Mouse (Mus musculus): ENCODE data around the gene Hrasls5. TPM values are rescaled to one million over a fixed set of nuclear protein-coding genes. Genes with fewer than 3 reads are reported as not detected.

The Hrasls5 gene
- polyA plus RNA-seq, 1 experiment from 2014 or later: not detected

DNA sequence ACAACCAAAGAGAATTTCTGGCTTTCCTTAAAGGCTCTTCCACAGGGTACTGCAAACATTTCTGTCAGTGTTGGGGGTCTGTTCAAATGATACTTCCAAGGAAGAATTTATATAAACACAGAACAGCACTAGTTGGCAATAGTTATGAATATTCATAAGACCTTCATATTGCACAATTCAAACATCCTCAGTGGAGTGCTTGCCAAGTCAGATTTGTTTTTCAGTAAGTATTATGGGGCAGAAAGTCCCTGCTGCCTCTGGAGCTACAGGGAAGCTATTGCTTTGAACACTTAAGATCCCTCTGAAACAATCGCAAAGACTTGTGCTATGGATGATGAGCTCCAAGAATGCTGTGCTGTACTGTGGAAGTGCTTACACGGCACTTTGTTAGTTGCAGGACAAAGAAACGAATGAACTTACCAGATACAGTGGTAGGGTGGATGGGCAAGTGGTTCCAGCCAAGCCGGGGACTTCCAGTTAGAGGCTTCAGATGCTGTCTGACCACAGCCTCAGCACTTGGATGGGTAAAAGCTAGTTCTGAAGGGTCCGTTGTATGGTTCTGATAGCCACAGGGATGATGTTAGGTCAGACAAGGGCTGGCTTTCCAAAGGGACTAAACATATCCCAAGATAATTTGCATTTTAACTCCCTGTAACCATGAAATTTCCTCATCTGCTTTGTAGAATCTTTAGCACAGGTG is 4.0 kb downstream of the Hrasls5 start:
- H3K4me2 ChIP-seq: no peak overlapping the region
- H3K4me1 ChIP-seq: peaks cover 9% of the 10 kb centered on the region
- H3K27me3 ChIP-seq: peaks cover 25% of the 10 kb centered on the region
- WGBS: 77% methylated on average over 5 of the region's 5 CpGs
- H3K9me3 ChIP-seq: no peaks in the 10 kb centered on the region
- ATAC-seq (ENCODE audit: low FRiP score): no peak
- no peak overlapping the region for H3K4me3 ChIP-seq (replicated peaks)
- no peak overlapping the region for H3K9ac ChIP-seq
- no peak overlapping the region for H3K27ac ChIP-seq
- no peaks in the 10 kb centered on the region for H3K36me3 ChIP-seq (replicated peaks)

DNA sequence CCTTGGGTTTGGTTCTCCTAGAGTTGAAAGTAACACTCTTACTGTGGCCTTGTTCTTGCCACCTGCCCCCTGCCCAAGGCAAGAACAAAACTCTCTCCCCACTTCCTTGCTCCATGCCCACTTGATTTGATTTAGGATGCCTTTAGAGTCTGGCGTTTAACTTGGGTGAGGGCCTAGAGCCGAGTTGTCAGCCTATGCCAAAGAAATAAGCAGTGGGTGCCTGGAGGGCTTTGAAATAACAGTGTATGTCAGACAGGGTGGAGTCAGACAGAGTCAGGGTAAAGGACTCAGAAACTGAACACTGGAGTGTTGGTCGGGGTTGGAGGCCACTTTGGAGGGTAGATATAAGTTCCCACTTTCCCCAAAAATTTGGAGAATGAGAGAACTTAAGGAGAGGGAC is 4.7 kb downstream of the Hrasls5 start:
- H3K4me3 ChIP-seq (replicated peaks): no peak overlapping the region
- no peaks in the 10 kb centered on the region for H3K9me3 ChIP-seq
- no peaks in the 10 kb centered on the region for H3K36me3 ChIP-seq (replicated peaks)
- H3K4me2 ChIP-seq: no peak overlapping the region
- H3K27me3 ChIP-seq: peaks cover 19% of the 10 kb centered on the region
- ATAC-seq (ENCODE audit: low FRiP score): no peak
- H3K27ac ChIP-seq: no peak overlapping the region
- peaks cover 6% of the 10 kb centered on the region for H3K4me1 ChIP-seq
- no peak overlapping the region for H3K9ac ChIP-seq
- 59% methylated on average over 3 of the region's 3 CpGs for WGBS

DNA sequence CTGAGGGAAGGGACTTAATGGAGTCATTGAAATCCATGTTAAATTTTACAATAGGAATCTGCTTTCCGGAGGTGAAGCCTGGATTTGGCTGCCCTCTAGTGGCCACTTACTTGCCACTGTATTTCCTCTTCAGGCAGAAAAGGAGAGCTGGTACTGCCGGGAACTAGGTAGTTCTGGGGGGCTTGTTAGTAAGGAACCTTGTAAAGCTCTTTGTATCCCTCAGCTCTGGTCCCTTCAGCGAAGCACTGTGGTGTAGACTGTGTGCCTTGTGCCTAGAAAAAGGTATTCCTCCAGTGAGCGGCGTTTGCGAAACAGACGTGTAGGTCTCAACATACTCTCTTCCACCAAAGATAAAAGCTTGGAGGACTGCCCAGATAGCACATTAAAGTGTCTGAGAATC is 5.4 kb downstream of the Hrasls5 start:
- H3K4me2 ChIP-seq: no peak overlapping the region
- no peak overlapping the region for H3K4me3 ChIP-seq (replicated peaks)
- 43% methylated on average over 7 of the region's 7 CpGs for WGBS
- H3K27ac ChIP-seq: no peak overlapping the region
- peaks cover 13% of the 10 kb centered on the region for H3K27me3 ChIP-seq
- H3K9me3 ChIP-seq: no peaks in the 10 kb centered on the region
- ATAC-seq (ENCODE audit: low FRiP score): peak; percentile 30; the same call in 1 of the 2 replicates
- no peaks in the 10 kb centered on the region for H3K36me3 ChIP-seq (replicated peaks)
- no peaks in the 10 kb centered on the region for H3K4me1 ChIP-seq
- no peak overlapping the region for H3K9ac ChIP-seq

DNA sequence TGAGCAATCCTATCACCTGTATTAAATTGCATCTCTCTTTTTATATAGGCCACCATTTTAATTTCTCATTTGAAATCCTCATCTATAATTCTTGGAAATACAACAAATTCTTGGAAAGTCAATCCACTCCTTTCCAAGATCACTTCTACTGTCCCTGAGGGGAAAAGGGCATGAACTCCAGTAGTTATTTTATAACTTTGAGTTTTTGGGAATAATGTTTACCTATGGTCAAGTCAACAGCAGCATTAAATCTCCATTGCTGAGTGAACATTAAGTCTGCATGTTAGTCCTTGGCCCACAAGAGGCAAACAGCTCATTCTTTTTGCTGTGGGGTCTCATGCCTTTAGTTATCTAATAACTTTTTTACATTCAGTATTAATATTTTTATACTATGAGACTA is 20.7 kb downstream of the Hrasls5 start:
- Histone ChIP-seq H3K9me3 (no peaks in the 10 kb centered on the region), H3K36me3 (replicated peaks) (no peaks in the 10 kb centered on the region), H3K4me1 (no peaks in the 10 kb centered on the region), H3K27ac (no peak overlapping the region), H3K27me3 (no peaks in the 10 kb centered on the region), H3K4me3 (replicated peaks) (no peak overlapping the region), H3K4me2 (no peak overlapping the region), H3K9ac (no peak overlapping the region)
- no peak for ATAC-seq (ENCODE audit: low FRiP score)

DNA sequence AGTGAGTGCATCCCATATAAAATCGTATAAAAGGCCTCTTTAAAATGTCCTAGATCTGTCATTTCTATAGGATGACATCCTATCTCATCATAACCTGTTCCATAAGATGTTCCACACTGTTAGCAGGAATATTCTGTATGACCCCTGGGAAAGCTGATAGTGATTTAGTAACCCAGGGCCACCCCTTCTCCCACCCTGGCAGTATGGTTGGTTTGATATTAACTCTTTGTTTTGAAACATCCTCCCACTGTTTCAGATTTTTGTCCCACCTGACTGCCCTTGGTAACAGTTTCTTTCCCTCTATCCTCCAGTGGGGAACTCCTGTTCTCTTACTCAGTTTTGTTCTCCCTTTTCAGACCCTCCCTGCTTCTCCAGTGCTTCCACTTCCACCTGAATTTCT is 21.4 kb downstream of the Hrasls5 start:
- Histone ChIP-seq H3K9me3 (no peaks in the 10 kb centered on the region), H3K27me3 (no peaks in the 10 kb centered on the region), H3K9ac (no peak overlapping the region), H3K4me2 (no peak overlapping the region), H3K4me3 (replicated peaks) (no peak overlapping the region), H3K4me1 (no peaks in the 10 kb centered on the region), H3K27ac (no peak overlapping the region), H3K36me3 (replicated peaks) (no peaks in the 10 kb centered on the region)
- WGBS: 79% methylated on average over 1 of the region's 1 CpGs
- ATAC-seq (ENCODE audit: low FRiP score): no peak

DNA sequence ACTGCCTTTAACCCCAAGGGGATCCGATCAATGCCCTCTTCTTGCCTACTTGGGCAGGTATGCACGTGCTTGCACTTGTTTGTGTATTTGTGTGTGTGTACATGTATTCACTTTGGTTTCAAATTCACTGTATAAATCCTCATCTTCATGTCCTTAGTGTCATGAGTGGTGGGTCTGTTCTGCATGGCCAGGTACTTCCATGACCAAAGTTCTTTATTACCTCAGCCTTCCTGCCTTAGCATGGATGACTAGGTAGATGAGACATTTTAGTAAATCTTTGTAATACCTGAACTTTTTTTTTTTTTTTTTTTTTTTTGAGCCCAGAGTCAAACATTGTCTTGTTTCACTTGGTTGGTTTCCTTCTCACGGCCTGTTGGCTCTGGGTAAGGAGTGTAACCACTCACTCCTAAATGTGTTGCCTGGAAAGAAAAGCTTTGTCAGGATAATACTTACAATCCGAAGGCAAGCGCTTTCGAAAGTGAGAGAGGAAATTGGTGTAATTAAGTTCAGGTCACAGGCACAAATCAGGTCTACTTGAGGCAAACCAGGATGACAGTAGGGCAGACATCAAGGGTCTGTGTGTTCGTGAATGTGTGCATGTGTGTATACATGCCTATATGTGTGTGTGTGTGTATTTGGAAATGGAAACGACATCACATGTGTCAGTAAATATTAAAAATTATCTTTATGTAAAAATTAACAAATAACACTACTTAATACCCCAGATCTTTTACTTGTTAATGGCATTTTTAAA is 36.7 kb downstream of the Hrasls5 start:
- no peaks in the 10 kb centered on the region for H3K36me3 ChIP-seq (replicated peaks)
- H3K27me3 ChIP-seq: no peaks in the 10 kb centered on the region
- no peak overlapping the region for H3K9ac ChIP-seq
- no peak overlapping the region for H3K27ac ChIP-seq
- no peak for ATAC-seq (ENCODE audit: low FRiP score)
- H3K4me2 ChIP-seq: no peak overlapping the region
- H3K4me1 ChIP-seq: no peaks in the 10 kb centered on the region
- 84% methylated on average over 8 of the region's 8 CpGs for WGBS
- no peaks in the 10 kb centered on the region for H3K9me3 ChIP-seq
- H3K4me3 ChIP-seq (replicated peaks): no peak overlapping the region

DNA sequence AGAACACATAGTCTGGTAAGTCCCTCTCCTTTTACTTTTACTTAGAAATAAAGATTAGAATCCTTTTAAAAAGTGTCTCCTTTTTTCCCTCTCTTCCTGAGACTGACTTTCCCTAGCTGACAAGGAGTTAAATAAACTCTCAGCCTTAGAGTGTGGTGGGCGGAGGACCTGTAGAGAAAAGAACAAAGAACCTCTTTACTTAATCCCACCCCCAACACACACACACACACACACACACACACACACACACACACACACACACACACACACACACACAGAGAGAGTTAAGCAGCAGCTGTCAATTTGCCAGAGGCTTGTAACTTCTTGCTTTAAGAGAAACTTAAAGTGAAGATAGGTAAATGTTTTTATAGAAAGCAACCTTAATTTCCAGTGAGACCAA is 59.7 kb downstream of the Hrasls5 start:
- Histone ChIP-seq H3K4me3 (replicated peaks) (no peak overlapping the region), H3K9me3 (no peaks in the 10 kb centered on the region), H3K9ac (no peak overlapping the region), H3K4me2 (no peak overlapping the region), H3K27me3 (no peaks in the 10 kb centered on the region), H3K27ac (no peak overlapping the region), H3K36me3 (replicated peaks) (no peaks in the 10 kb centered on the region), H3K4me1 (no peaks in the 10 kb centered on the region)
- WGBS: 7% methylated on average over 1 of the region's 1 CpGs
- ATAC-seq (ENCODE audit: low FRiP score): no peak

DNA sequence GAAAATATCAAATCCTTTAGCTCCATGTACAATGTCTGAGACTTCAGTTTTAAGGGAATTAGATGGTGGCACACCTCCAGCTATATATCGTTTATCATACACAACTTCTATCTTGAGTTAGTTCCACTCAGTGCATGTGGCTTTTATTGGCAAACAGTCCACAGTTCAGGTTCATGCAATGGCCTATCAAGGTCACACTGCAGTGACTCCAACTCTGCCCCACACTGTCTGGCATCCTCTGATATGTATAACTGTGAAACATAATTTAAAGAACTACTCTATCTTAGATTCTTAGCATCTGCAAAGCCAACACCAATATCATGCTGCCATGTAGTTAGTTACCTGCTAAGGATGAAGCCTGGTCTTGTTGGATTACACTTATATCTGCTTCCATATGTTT is 75.6 kb downstream of the Hrasls5 start:
- no peak overlapping the region for H3K4me3 ChIP-seq (replicated peaks)
- H3K9me3 ChIP-seq: no peaks in the 10 kb centered on the region
- H3K27me3 ChIP-seq: no peaks in the 10 kb centered on the region
- no peaks in the 10 kb centered on the region for H3K36me3 ChIP-seq (replicated peaks)
- 89% methylated on average over 1 of the region's 1 CpGs for WGBS
- ATAC-seq (ENCODE audit: low FRiP score): no peak
- H3K4me1 ChIP-seq: no peaks in the 10 kb centered on the region
- no peak overlapping the region for H3K27ac ChIP-seq
- no peak overlapping the region for H3K9ac ChIP-seq
- no peak overlapping the region for H3K4me2 ChIP-seq

Other genes starting within 250 kb of the Hrasls5 start
- gene Spindoc, start 229.5 kb upstream of the Hrasls5 start, polyA plus RNA-seq (2016; fragmentation: Nextera tagmentation; extraction: Ambion mirVana): 41.9 and 42.4 TPM in 2 replicates
- 16.3 and 18.6 TPM in 2 replicates for gene 2700081O15Rik, start 194.9 kb upstream of the Hrasls5 start, polyA plus RNA-seq (2016; fragmentation: Nextera tagmentation; extraction: Ambion mirVana)
- gene Rtn3, start 129.3 kb upstream of the Hrasls5 start, polyA plus RNA-seq (2016; fragmentation: Nextera tagmentation; extraction: Ambion mirVana): 383 and 409 TPM in 2 replicates
- 8.4 and 9.2 TPM in 2 replicates for gene Atl3, start 118.5 kb upstream of the Hrasls5 start, polyA plus RNA-seq (2016; fragmentation: Nextera tagmentation; extraction: Ambion mirVana)
- gene Pla2g16, start 55.1 kb upstream of the Hrasls5 start, polyA plus RNA-seq (2016; fragmentation: Nextera tagmentation; extraction: Ambion mirVana): 4.4 and 5.0 TPM in 2 replicates
- 0.08 and 0.10 TPM in 2 replicates for gene Lgals12, start 5.3 kb upstream of the Hrasls5 start, polyA plus RNA-seq (2016; fragmentation: Nextera tagmentation; extraction: Ambion mirVana)
- not detected in 2 replicates for gene Slc22a19, start 98.8 kb downstream of the Hrasls5 start, polyA plus RNA-seq (2016; fragmentation: Nextera tagmentation; extraction: Ambion mirVana)
- not detected in 2 replicates for gene Slc22a26, start 190.1 kb downstream of the Hrasls5 start, polyA plus RNA-seq (2016; fragmentation: Nextera tagmentation; extraction: Ambion mirVana)